ENCODE assay signal across 11 mouse cellular contexts in the genomic region with DNA sequence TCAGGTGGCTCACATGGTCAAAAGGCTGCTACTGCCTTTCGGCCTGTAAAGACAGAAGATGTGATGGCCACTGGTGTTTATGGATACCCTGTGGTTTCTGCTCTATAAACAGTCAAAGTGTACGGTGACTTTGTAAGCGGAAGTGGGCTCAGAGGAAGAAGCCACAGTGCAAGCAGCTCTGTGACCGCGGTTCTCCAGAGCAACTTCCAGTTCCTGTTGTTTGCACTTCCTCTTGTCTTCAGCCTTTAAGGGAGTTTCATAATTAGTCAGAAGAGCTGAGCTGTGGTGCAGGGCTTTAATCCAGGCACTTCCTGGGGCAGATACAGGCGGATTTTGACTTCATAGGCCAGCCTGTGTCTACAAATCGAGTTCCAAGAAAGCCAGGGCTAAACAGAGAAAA.
DNase-seq lines count a peak whose midpoint lies in the region; ATAC-seq lines count a peak whose summit lies in the region.
"Had no signal": no experiment of that assay in that cellular context is flagged by ENCODE, and none has a peak within 500 bp of the region (broad histone marks: within the 10 kb centered on the region; RNA-seq: fewer than 3 reads in every experiment).

No protein-coding gene starts in this region.

- intact Hi-C loops in left cerebral cortex, postnatal 36 days (cut with DNase I): no loop called here

- DNase-seq in heart, adult 18-20 months: peak; percentile 5 to 59
- DNase-seq in CD4-positive helper T cell, adult 2 months (ENCODE audit: low read depth, low spot score): peak; percentile 86
- DNase-seq in liver, embryonic 13.5 days: no peak
- DNase-seq in left cerebral cortex, postnatal 36 days (ENCODE audit: low spot score in 2 of 2): no peak
- no peak for DNase-seq in limb, embryonic 10.5 days (ENCODE audit: low spot score)
- no peak for DNase-seq in frontal cortex, postnatal 36 days (ENCODE audit: low spot score in 2 of 2)
- DNase-seq: cerebellum, postnatal 36 days; forebrain, postnatal 0 days; right cerebral cortex, postnatal 4 days had no signal

- H3K4me2 ChIP-seq in heart, embryonic 12.5 days: no peak overlapping the region
- H3K4me2 ChIP-seq in liver, embryonic 13.5 days: no peak overlapping the region

- no peaks in the 10 kb centered on the region for H3K27me3 ChIP-seq in heart, embryonic 12.5 days (replicated peaks)
- no peaks in the 10 kb centered on the region for H3K27me3 ChIP-seq in liver, embryonic 13.5 days
- no peaks in the 10 kb centered on the region for H3K27me3 ChIP-seq in limb, embryonic 10.5 days (ENCODE audit: low read depth, poor library complexity, severe bottlenecking)

- no peak overlapping the region for H3K27ac ChIP-seq in heart, embryonic 12.5 days (ENCODE audit: poor library complexity, severe bottlenecking)
- H3K27ac ChIP-seq in liver, embryonic 13.5 days: no peak overlapping the region
- no peak overlapping the region for H3K27ac ChIP-seq in limb, embryonic 10.5 days

- H3K9ac ChIP-seq in heart, embryonic 12.5 days: no peak overlapping the region
- H3K9ac ChIP-seq in liver, embryonic 13.5 days: no peak overlapping the region
- H3K9ac ChIP-seq: forebrain, postnatal 0 days had no signal

- no peak for ATAC-seq in heart, embryonic 12.5 days (ENCODE audit: insufficient number of reproducible peaks, low FRiP score)
- 0 out of 2 replicates have a peak, but pooled peaks have one; percentile 51 for ATAC-seq in liver, embryonic 13.5 days (ENCODE audit: low read depth)
- ATAC-seq in neutrophil, adult 5-6 weeks (ENCODE audit: extremely low read depth, insufficient number of reproducible peaks, low FRiP score, poor library complexity, severe bottlenecking): peak; percentile 99
- ATAC-seq: forebrain, postnatal 0 days had no signal

- WGBS in heart, embryonic 12.5 days: 61% methylated on average over 7 of the region's 7 CpGs
- WGBS in liver, embryonic 13.5 days (ENCODE audit: insufficient replicate concordance): 19% methylated on average over 7 of the region's 7 CpGs
- 85% methylated on average over 7 of the region's 7 CpGs for WGBS in limb, embryonic 10.5 days

- H3K4me3 ChIP-seq in heart, embryonic 12.5 days: no peak overlapping the region
- H3K4me3 ChIP-seq in liver, embryonic 13.5 days (replicated peaks): no peak overlapping the region
- H3K4me3 ChIP-seq in limb, embryonic 10.5 days: no peak overlapping the region

- no peaks in the 10 kb centered on the region for H3K36me3 ChIP-seq in heart, embryonic 12.5 days
- no peaks in the 10 kb centered on the region for H3K36me3 ChIP-seq in liver, embryonic 13.5 days
- no peaks in the 10 kb centered on the region for H3K36me3 ChIP-seq in limb, embryonic 10.5 days

- no peaks in the 10 kb centered on the region for H3K9me3 ChIP-seq in heart, embryonic 12.5 days (replicated peaks)
- H3K9me3 ChIP-seq in liver, embryonic 13.5 days (replicated peaks): no peaks in the 10 kb centered on the region
- H3K9me3 ChIP-seq in limb, embryonic 10.5 days (replicated peaks): no peaks in the 10 kb centered on the region

- no peaks in the 10 kb centered on the region for H3K4me1 ChIP-seq in heart, embryonic 12.5 days (replicated peaks)
- H3K4me1 ChIP-seq in liver, embryonic 13.5 days (replicated peaks): no peaks in the 10 kb centered on the region
- H3K4me1 ChIP-seq in limb, embryonic 10.5 days: no peaks in the 10 kb centered on the region

Comparison
In these comparisons a context has a peak if more than half of its experiments do, and no peak if none do; other contexts are left out.
1. DNase-seq: peak in heart, adult 18-20 months (2 of 2) and CD4-positive helper T cell, adult 2 months (single experiment); none in liver, embryonic 13.5 days (single experiment), left cerebral cortex, postnatal 36 days (0 of 2), limb, embryonic 10.5 days (single experiment) and frontal cortex, postnatal 36 days (0 of 2).